Mouse (Mus musculus): ENCODE results near the gene Ncl.

Ncl gene

DNA sequence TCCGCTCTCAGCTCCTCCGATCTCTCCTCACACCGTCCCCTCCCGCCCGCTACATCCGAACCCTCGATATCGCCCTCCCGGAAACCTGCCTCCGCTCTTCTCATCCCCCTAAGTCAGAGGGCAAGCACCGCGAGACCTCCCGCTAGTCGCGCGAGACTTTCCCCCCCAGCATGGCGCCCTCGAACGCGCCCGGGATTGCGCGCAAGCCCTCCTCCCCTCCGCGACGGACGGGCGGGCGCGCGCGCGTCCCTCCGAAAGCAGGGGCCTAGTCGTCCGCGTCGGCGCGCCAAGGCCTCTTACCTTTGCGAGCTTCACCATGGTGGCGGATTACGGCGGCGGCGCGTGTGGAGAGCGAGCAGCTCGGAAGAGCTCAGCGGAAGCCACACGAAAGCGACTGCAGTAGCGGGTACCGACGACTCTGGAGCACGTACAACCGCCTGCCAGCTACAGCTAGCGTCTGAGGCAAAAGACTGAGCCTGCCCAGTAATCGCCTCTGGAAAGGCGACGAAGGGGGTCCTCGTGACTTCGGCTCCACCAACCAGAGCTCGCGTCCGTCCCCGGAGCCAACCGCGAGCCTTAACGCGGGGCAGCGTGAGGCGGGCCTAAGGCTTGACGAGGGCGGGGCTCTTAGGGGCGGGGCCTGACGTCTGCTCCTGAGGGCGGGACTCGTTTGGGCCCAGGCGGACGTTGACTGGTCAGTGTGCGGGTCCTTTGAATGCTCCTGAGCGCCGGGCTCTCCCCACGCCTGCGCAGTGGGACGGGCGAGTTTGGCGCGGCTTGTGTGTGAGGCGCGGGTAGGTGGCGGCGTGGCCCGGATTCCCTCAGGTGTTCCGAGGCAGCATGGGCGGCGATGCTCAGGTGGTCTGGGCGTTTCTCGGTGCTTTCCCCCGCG lies at the start of gene Ncl:
TSS of gene Ncl (minus strand) at position 495 of the 892 bp plus-strand sequence.
- DNase-seq (ENCODE audit: low spot score in 2 of 2): peak; percentile 88 to 97

DNA sequence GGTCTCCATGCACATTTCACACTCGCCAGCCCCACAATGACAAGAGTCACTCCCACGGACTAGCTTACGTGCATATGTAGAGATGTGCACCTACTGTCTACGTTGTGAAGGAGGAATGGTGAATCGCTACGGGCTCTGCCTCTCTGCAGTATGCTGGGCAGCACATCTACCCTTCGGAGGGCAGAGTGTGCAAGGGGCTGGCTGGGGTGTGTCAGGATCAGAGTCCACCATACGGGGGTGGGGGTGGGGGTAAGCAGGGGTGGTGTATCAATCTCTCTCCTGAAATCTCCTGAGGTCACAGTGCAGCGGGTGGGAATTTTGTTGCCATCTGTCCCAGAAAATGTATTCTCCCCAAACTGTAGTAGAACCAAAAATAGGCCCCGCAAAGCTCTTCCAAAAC lies 49.3 kb upstream of the Ncl start:
- DNase-seq (ENCODE audit: low spot score in 2 of 2): no peak

DNA sequence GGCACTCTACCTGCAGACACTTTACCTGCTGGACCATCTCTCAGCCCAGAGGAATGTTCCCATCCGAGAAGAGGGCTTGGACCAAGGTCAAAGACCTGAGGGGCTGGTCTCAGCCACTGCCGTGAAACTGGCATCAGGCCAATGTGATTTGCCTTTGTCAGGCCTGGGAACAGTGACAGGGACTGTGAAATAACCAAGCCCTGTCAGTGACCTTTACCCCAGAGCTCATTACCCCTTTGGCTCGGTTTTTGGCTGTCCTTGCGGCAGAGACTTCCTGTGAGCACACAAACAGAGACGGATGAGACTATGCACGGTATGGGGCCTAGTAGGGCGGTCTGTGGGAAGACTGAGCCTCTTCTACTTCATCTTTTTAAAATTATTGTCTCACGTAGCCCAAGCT lies 47.7 kb upstream of the Ncl start:
- DNase-seq (ENCODE audit: low spot score in 2 of 2): no peak

DNA sequence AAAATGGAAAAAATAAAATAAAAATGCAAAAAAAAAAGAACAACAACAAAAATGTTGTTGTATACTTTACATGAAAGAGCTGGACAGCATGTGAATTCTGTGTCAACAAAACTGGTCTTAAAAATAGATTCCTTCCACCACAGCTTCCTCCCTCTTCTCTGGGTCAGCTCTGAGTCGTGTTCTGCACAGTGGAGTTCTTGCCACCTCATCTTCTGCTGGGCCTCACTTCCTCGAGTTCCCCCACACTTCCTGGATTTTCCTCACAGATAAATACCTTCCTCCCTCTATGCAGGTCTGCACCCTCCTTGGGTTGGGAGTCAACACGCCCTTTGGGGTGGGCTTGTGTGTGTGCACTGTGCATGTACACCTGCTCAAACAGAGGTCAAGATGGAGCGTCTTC lies 47.1 kb upstream of the Ncl start:
- no peak for DNase-seq (ENCODE audit: low spot score in 2 of 2)

DNA sequence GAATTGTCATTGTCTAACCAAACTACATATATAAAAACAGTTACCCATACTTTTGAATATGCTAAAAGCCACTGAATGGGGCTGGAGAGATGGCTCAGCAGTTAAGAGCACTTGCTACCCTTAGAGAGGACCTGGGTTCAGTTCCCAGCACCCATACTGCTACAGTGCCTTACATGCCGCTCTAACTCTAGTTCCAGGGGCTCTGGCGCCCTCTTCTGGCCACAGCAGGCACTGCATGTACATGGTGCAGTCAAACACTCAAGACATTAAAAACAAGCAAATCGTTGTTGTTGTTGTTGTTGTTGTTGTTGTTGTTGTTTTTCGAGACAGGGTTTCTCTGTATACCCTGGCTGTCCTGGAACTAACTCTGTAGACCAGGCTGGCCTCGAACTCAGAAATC lies 45.6 kb upstream of the Ncl start:
- DNase-seq (ENCODE audit: low spot score in 2 of 2): no peak

- no peak for DNase-seq (ENCODE audit: low spot score in 2 of 2)
Observed at GRCm38 (mm10) chr1:86400096-86400754, 41.0 kb upstream of the Ncl start.

DNA sequence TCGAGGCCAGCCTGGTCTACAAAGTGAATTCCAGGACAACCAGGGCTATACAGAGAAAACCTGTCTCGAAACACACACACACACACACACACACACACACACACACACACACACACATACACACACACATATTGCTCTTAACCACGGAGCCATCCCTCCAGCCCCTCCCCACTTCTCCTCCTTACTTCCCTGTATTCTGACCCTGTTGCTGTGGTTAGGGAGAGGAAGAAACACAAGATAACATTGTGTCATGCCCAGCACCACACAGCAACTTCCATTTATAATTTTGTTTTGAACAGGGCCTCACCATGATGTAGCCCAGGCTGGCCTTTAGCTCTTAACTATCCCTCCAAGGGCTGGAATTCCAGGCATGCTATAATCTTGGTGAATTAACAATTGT lies 40.1 kb upstream of the Ncl start:
- no peak for DNase-seq (ENCODE audit: low spot score in 2 of 2)

DNA sequence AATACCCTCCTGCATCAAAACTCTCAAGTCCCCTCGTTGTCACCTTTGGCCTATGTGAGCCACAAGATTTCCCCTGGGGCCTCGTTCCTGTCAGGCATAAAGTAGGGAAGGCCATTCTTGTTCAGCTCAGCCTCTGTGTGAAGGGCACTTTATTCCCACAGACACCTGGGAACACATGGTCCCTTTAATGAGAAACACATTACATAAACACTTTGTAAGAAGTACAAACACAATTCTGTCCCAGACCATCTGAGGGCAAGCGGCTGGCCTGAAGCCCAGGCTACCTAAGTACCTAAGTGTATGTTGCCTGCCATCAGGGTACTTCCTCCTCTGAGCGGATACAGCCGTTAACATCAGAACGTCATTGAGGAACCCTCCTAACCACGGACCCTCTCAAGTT lies 39.0 kb upstream of the Ncl start:
- no peak for DNase-seq (ENCODE audit: low spot score in 2 of 2)

DNA sequence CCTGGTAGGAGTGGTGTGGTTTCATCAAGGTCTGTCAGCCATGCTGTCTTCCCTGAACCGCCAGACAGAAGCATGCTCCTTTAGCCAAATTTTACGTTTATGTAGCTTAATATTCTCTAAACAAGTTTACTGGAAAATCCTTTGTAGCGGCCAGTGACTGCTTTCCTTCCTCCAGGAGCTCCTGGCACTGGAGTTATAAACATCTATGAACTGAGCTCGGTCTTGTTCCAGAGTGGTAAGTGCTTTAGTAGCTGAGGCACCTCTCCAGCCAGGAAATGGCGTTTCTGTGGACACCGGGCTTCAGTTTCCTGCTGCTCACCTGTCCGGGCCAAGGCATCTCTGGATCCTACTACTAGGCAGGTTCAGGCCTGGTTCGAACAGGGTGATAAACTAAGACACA lies 38.4 kb upstream of the Ncl start:
- DNase-seq (ENCODE audit: low spot score in 2 of 2): no peak

DNA sequence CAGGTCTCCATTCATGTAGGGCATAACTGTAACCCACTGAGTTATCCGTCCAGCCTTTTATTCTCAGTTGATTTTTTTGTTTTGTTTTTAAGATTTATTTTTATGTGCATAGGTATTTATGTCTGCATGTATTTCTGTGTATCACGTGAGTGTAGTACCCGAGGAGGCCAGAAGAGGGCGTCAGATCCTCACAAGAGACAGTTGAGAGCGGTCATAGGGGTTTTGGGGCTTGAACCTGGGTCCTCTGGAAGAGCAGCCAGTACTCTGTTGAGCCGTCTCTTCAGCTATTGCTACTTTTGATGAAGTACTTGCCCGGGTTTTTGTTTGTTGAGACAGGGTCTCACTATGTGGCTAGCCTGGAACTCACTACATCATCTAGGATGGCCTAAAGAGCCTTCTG lies 36.7 kb upstream of the Ncl start:
- no peak for DNase-seq (ENCODE audit: low spot score in 2 of 2)

DNA sequence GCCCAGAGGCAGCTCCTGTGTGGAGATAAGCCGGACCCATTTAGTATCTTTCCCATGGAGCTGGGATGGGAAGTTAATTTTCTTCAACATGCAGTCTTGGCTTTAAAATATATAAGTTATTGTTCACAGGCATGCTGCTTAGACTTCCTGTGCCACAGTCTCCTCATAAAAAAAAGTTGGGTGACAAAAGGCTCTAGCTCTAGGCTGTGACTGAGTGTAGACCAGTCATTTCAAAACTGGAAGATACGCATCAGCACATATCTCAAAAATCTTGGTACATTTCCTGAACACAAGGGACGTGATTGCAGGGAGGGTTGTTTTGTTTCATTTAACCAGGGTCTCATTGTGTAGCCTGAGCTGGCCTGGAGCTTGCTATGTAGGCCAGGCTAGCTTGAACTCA lies 35.0 kb upstream of the Ncl start:
- no peak for DNase-seq (ENCODE audit: low spot score in 2 of 2)

GRCm38 (mm10) chr1:86393219-86393618 lies 34.0 kb upstream of the Ncl start:
- no peak for DNase-seq (ENCODE audit: low spot score in 2 of 2)

GRCm38 (mm10) chr1:86391425-86391824 lies 32.2 kb upstream of the Ncl start:
- DNase-seq (ENCODE audit: low spot score in 2 of 2): no peak

DNA sequence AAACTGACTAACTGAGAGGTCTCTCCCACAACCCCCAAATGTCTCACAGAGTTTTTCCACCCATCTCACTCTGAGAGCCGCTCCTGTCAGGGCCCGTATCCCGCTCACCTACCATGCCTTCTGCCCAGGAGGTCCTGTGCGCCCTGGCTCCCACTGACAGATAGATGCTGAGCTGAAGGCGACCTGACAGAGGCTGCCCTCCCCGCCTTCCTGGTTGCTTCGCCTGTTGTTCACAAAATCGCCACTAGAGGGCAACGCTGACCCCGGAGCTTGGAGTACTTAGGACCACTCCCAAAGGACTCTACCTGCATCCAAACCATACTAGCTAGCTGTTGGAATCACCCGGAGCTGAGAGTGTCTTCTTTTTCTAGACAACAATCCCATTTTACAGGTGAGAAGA lies 30.0 kb upstream of the Ncl start:
- DNase-seq (ENCODE audit: low spot score in 2 of 2): peak; percentile 74 to 80

DNA sequence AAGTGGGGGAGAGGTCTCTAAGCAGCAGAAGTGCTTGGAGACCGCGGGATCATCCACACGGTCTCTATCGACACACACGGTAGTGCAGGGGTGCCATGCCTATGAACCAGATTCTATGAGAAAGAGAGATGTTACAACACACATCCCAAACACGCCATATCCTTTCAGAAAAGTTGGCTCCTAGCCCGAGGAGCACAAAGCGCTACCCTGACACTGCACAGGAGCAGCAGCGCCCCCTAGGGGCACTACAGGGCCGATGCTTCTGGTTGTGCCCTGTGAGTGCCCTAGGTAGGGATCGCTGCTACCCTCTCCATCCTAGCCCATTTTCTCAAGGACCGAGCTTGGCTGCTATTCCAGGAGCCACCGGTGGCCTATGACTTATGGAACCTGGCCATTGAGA lies 21.8 kb upstream of the Ncl start:
- peak in 1 of 2 experiments; percentile 49 for DNase-seq (ENCODE audit: low spot score in 2 of 2)

- no peak for DNase-seq (ENCODE audit: low spot score in 2 of 2)
Observed at GRCm38 (mm10) chr1:86379161-86379569, 20.0 kb upstream of the Ncl start.

- DNase-seq (ENCODE audit: low spot score in 2 of 2): no peak
Observed at GRCm38 (mm10) chr1:86378662-86379061, 19.5 kb upstream of the Ncl start.

GRCm38 (mm10) chr1:86376354-86376753 lies 17.2 kb upstream of the Ncl start:
- no peak for DNase-seq (ENCODE audit: low spot score in 2 of 2)

GRCm38 (mm10) chr1:86371997-86372396 lies 12.8 kb upstream of the Ncl start:
- DNase-seq (ENCODE audit: low spot score in 2 of 2): peak in 1 of 2 experiments; percentile 45

DNA sequence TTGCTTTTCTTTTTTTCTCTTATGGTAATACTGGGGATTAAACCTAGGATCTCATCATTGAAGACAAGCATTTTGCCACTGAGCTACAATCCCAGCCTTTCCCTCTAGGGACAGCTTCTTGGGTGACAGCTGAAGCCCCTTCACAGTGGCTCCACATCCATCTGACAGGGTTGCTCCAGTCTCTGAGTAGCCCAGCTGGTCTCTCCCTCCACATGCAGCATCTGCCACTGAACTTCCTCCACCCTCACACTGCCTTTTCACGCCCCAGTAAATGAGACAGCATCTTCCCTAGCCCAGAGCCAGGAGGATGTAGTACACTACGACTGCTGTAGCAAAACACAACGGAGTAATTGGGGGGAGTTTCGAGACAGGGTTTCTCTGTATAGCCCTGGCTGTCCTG lies 8.9 kb upstream of the Ncl start:
- no peak for DNase-seq (ENCODE audit: low spot score in 2 of 2)

GRCm38 (mm10) chr1:86363671-86364070 lies 4.5 kb upstream of the Ncl start:
- no peak for DNase-seq (ENCODE audit: low spot score in 2 of 2)

DNA sequence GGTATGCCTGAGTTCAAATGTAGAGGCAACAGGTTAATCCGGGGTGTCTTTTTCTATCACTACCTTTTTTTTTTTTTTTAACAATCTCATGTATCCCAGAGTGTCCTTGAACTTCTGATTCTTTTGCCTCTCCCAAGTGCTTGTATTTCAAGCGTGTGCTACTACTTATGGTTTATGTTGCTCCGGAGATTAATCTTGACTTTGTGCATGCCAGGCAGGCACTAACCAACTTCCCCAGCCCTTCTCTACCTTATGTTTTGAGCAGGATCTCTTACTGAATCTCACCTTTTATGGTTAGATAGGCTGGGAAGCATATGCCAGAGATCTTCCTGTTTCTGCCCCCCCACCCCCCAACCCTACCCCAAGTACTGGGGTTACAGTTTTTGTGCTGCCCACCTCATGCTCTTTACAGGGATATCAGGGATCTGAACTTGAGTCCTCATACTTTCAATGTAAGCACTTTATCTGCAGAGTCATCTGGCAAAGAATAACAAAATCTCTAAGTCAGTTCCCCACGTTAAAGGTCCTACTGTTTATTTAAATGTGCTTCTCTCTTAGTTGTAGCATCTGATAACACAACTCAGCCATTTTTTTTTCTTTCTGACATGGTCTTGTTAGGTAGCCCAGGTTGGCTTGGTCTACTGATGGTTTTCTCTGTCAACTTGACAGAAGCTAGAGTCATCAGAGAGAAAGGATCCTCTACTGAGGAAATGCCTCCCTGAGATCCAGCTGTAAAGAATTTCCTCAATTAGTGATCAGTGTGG lies 2.8 kb upstream of the Ncl start:
- no peak for DNase-seq (ENCODE audit: low spot score in 2 of 2)

DNA sequence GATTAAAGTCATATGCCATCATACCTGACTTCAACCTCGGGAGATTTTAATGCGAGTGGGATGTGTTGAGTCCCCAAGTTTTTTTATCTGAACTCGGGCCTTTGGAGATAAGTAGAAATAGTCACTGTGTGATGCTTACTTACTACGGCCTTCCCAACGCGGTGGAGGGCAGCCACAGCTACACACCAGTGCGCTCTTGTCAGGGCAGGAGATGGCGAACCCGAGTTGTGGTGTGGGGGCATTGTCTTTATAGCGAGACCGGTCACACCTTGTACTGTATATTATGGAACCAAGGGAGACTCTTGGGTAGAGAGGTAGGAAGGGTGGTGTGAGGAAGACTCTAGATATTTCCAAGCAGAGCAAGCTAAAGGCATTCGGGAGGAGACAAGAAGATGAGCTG lies 1.2 kb upstream of the Ncl start:
- no peak for DNase-seq (ENCODE audit: low spot score in 2 of 2)
